Mouse (Mus musculus) erythroblast, embryonic 14.5 days (primary cell): Measurements from ENCODE around the gene Pde5a.

Source experiments
- GATA1 ChIP-seq: IDR thresholded peaks from 2 replicates; pipeline ENCODE4 v1.6.1; 2012; ENCODE audit warnings: low read length, inconsistent platforms, mixed read lengths
- TAL1 ChIP-seq: IDR thresholded peaks from 3 replicates; pipeline ENCODE4 v1.6.1; 2012; ENCODE audit warnings: low read length, inconsistent platforms, mixed read lengths

DNA sequence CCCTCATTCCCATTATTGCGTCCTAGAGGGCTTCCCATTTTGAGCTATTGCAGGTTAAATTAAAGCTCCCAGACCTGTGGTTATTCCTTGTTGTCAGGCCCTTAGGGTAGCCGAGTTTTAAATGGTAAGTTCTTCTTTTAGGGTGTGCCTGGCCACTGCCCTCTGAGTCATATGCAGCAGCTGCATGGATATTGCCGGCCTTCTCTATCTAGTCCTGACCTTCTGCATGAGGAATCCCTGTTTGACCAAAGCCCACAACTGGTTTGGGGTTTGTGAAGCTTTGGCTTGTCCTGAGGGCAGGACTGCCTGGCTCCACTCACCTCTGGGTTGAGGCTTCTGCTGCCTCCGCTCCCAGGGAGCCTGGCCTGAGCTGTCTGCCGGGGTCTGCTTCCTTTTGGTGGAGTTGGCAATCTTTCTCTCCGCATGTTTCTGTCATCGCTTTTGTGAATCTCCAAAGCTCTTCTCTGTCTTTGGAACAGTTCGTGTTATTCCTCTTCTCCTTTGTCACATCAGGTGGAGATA, 34.6 kb downstream of the Pde5a start:
- TF ChIP-seq TAL1: no peak
- no peak for TF ChIP-seq GATA1
